Mouse (Mus musculus): ENCODE measurements around the gene Prss40. TPM values are rescaled to one million over a fixed set of nuclear protein-coding genes. Genes with fewer than 3 reads are reported as not detected.
A peak's percentile ranks its signal among the peaks of the same experiment; 100 is the strongest.
"Not testable (repeated sequence)": the region's sequence is repeated elsewhere in the genome, so short reads cannot be mapped to it uniquely, and the experiment has no call there.

The Prss40 gene
- polyA plus RNA-seq, 1 experiment from 2014 or later = not detected

DNA sequence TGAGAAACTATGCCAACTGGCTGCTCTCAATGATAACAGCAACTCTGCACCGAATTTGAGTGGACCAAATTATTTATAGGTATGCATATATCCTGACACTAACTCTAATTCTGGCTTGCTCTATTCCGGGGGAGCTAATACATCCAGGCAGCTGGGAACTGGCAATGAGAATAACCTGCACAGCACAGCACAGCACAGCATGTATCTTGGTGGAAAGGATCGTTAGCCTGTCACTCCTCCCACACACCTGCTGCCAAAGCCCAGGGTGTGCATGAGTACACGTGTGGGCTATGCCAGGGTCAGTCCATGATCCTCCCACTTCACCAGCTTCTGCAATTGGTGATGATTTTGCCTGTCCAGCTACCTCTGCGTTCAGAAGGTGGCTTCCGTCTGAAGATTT lies 10.7 kb upstream of the Prss40 start:
- Histone ChIP-seq H3K9me3 (no peaks in the 10 kb centered on the region), H3K36me3 (no peaks in the 10 kb centered on the region), H3K27ac (replicated peaks) (no peak overlapping the region), H3K4me1 (no peaks in the 10 kb centered on the region), H3K9ac (replicated peaks) (no peak overlapping the region), H3K4me3 (no peak overlapping the region), H3K4me2 (replicated peaks) (no peak overlapping the region), H3K27me3 (no peaks in the 10 kb centered on the region)
- WGBS = 65% methylated on average over 6 of the region's 6 CpGs
- no peak for ATAC-seq (replicated peaks)

DNA sequence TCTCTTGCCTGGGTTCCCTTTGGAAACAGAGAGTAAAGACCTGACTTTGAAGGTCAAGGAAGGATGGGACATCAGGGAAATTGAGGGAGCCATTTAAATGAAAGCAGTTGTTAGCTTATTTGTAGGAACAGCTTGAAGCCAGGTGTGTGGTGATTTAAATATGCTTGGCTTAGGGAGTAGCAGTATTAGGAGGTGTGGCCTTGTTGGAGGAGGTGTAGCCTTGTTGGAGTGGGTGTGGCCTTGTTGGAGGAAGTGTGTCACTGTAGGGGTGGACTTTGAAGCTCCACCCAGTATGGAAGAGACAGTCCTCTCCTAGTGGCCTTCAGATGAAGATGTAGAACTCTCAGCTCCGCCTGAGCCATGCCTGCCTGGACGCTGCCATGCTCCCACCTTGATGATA lies 9.1 kb upstream of the Prss40 start:
- Histone ChIP-seq H3K4me3 (no peak overlapping the region), H3K9me3 (no peaks in the 10 kb centered on the region), H3K36me3 (no peaks in the 10 kb centered on the region), H3K4me1 (no peaks in the 10 kb centered on the region), H3K27me3 (no peaks in the 10 kb centered on the region), H3K4me2 (replicated peaks) (no peak overlapping the region), H3K27ac (replicated peaks) (no peak overlapping the region), H3K9ac (replicated peaks) (no peak overlapping the region)
- WGBS = 89% methylated on average over 2 of the region's 2 CpGs
- no peak for ATAC-seq (replicated peaks)

DNA sequence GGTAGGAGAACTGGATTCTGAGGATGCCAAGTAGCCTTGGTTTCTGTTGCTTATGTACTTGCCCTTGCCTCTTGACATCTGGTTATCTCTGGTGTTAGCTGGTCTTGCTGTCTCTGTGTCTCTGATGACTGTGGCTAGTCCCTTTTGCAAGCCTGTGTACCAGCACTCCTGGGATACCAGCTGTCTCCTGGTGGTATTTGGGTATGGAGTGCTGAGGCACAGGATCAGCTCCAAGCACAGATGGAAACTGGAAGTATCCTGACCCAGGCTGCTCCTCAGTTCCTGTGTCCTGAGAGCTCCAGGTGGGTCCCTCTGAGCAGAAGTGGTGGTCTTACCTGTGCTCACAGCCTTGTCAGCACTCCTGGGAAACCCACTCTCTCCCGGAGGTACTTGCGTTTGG lies 7.4 kb upstream of the Prss40 start:
- ATAC-seq (replicated peaks) = no peak
- H3K27ac ChIP-seq (replicated peaks) = no peak overlapping the region
- H3K36me3 ChIP-seq = no peaks in the 10 kb centered on the region
- WGBS = 96% methylated on average over 2 of the region's 2 CpGs
- H3K27me3 ChIP-seq = no peaks in the 10 kb centered on the region
- no peak overlapping the region for H3K4me2 ChIP-seq (replicated peaks)
- H3K4me3 ChIP-seq = no peak overlapping the region
- H3K9me3 ChIP-seq = no peaks in the 10 kb centered on the region
- H3K4me1 ChIP-seq = no peaks in the 10 kb centered on the region
- no peak overlapping the region for H3K9ac ChIP-seq (replicated peaks)

DNA sequence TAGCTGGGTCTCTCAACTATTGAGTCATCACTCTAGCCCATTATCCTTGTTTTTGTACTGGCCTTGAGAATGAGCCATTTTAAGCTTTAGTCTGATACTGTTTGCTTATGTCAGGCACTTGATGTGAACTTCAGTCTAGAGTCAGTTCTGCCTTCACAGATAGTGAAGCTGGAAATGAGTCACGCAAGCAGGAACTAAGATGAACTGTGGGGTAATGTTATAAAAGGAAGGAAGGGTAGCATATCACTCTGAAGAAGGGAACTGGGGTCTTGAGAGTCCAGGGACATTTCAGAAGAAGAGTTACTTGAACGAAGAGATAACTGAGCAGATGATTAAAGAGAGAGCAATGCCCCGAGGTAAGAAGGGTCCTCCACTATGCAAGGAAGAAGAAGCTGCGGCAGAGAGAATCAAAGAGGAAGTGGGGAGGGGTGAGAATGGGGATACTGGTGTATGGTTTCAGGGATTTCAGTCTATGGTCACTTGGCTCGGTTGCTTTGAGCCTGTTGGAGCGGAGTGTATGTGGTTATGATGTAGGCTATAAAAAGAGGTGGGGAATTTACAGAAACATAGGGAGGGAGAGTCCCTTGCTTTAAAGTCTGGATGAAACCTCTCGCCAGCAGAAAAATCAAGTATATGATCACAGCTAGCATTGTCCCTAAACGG lies 3.8 kb upstream of the Prss40 start:
- WGBS = 88% methylated on average over 8 of the region's 8 CpGs
- Histone ChIP-seq H3K4me2 (replicated peaks) (no peak overlapping the region), H3K27me3 (no peaks in the 10 kb centered on the region), H3K9me3 (no peaks in the 10 kb centered on the region), H3K27ac (replicated peaks) (no peak overlapping the region), H3K36me3 (no peaks in the 10 kb centered on the region), H3K9ac (replicated peaks) (no peak overlapping the region), H3K4me1 (no peaks in the 10 kb centered on the region), H3K4me3 (no peak overlapping the region)
- ATAC-seq (replicated peaks) = no peak

DNA sequence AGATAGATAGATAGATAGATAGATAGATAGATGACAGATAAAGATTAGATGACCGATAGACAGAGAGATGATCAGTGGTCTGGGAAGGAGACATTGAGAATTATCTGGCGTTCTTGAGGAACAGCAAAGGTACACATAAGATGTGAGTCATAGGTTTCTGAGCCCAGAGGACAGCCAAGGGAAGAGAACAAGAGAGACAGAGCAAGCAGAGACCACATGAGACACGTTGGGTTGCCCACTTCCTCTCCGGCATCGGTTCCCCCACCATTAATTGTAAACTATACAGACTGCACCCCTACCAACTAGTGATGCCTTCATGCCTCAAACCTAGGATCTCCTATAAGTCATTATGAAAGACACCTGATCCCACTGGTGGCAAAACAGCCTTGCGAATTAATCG lies 6.5 kb downstream of the Prss40 start:
- H3K27ac ChIP-seq (replicated peaks) = no peak overlapping the region
- no peaks in the 10 kb centered on the region for H3K4me1 ChIP-seq
- H3K4me3 ChIP-seq = no peak overlapping the region
- no peaks in the 10 kb centered on the region for H3K27me3 ChIP-seq
- no peaks in the 10 kb centered on the region for H3K36me3 ChIP-seq
- no peak overlapping the region for H3K4me2 ChIP-seq (replicated peaks)
- no peaks in the 10 kb centered on the region for H3K9me3 ChIP-seq
- no peak overlapping the region for H3K9ac ChIP-seq (replicated peaks)
- ATAC-seq (replicated peaks) = no peak
- 87% methylated on average over 7 of the region's 7 CpGs for WGBS

DNA sequence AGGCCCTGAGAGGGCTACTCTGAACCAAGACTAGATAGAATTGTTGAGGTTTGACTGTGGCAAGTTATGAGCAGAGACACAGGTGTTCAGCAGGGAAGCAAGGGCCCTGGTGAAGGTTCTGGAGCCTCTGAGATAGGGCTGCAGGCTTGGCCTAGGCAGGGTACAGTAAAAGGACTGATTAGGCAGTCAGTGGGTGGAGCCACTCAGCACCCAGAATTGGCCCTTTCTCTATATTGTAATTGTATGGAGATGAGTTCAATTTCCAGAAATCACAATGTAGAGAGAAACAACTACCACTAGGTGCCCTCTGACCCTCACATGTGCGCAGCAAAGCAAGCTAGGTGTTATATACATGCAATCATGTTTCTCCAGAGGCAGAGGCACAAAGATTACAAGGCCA lies 7.1 kb downstream of the Prss40 start:
- WGBS = 97% methylated on average over 1 of the region's 1 CpGs
- H3K36me3 ChIP-seq = no peaks in the 10 kb centered on the region
- no peak overlapping the region for H3K4me2 ChIP-seq (replicated peaks)
- H3K4me3 ChIP-seq = no peak overlapping the region
- H3K27me3 ChIP-seq = no peaks in the 10 kb centered on the region
- no peaks in the 10 kb centered on the region for H3K4me1 ChIP-seq
- H3K9ac ChIP-seq (replicated peaks) = no peak overlapping the region
- no peak for ATAC-seq (replicated peaks)
- H3K9me3 ChIP-seq = no peaks in the 10 kb centered on the region
- no peak overlapping the region for H3K27ac ChIP-seq (replicated peaks)

DNA sequence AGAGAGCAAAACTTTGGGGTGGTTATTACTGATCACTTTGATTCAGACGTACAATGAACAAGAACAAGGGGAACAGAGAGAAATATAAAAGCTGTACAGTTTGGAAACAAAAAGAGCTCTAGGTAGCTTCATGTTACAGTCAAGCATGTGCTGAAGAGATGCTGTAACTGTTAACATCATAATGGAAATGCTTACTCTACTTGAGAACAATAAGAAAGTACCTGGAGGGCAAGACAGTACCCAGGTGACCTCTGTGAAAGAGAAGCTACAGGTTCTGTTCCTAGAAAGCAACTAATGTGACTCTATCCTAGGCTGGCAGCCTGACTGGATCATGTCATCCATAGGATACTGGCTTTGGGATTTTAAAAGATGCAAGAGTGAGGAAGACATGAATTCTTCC lies 13.7 kb downstream of the Prss40 start:
- WGBS = 84% methylated on average over 1 of the region's 1 CpGs
- Histone ChIP-seq H3K27ac (replicated peaks) (no peak overlapping the region), H3K4me2 (replicated peaks) (no peak overlapping the region), H3K9me3 (no peaks in the 10 kb centered on the region), H3K4me3 (no peak overlapping the region), H3K4me1 (no peaks in the 10 kb centered on the region), H3K36me3 (no peaks in the 10 kb centered on the region), H3K27me3 (no peaks in the 10 kb centered on the region), H3K9ac (replicated peaks) (no peak overlapping the region)
- no peak for ATAC-seq (replicated peaks)

DNA sequence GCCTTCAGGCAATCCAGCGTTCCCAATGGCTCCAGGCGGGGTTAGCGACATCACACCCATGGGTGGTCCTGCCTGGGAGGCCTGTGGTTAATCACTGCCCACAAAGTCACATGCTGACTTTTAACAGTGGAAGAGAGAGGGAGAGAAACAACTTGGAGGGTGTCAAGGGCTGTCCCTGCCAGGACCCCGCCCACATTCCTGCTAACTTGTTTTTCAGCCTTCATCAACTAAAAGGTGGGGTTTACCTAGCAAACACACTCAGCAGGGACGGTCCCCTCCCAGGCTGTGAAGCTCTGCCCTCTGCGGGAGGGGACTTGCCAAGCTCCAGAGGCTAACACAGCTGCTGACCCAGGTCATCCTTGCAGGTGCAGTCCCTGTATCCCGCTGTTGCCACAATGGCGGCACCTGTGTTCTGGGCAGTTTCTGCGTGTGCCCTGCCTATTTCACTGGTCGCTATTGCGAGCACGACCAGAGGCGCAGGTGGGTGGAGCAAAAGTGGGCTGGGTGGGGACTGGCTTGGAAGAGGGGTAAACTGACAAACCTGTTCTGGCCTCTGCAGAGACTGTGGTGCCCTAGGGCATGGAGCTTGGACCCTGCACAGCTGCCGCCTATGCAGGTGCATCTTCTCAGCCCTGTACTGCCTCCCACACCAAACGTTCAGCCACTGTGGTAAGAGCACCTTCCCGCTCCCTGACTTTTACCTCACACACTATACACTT lies 23.8 kb downstream of the Prss40 start:
- peak overlapping the region; percentile 15 for H3K4me3 ChIP-seq
- H3K4me1 ChIP-seq = peaks cover 7% of the 10 kb centered on the region
- ATAC-seq (replicated peaks) = 0 out of 2 replicates have a peak, but pooled peaks have one; percentile 38
- WGBS = 2% methylated on average over 16 of the region's 16 CpGs
- H3K36me3 ChIP-seq = no peaks in the 10 kb centered on the region
- H3K9ac ChIP-seq (replicated peaks) = no peak overlapping the region
- peaks cover 33% of the 10 kb centered on the region for H3K27me3 ChIP-seq
- H3K27ac ChIP-seq (replicated peaks) = no peak overlapping the region
- H3K4me2 ChIP-seq (replicated peaks) = peak overlapping the region; percentile 27
- no peaks in the 10 kb centered on the region for H3K9me3 ChIP-seq

DNA sequence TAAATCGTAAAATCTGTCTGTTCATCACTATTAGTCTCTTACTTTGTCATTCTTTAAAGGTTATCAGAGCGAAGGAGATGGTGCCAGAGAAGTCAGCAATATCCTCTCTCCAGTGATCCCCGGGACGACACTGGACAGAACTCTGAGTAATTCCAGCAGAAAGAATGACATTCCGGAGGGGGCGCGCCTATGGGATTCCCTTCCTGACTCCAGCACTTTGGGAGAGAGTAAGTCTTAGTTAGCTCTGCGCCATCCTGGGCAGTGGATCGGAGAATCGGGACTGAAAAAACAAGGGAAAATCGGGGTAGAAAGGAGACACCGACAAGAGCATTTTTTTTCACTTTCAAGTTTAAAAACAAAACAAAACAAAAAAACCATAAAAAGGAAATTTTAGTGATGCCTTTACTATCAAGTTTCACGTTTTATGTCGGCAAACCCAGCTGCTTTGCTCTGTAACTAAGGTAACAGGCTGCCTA lies 24.4 kb downstream of the Prss40 start:
- no peak for ATAC-seq (replicated peaks)
- H3K4me1 ChIP-seq = peaks cover 7% of the 10 kb centered on the region
- peaks cover 33% of the 10 kb centered on the region for H3K27me3 ChIP-seq
- H3K9me3 ChIP-seq = no peaks in the 10 kb centered on the region
- WGBS = 3% methylated on average over 14 of the region's 14 CpGs
- H3K4me2 ChIP-seq (replicated peaks) = peak overlapping the region; percentile 27
- H3K9ac ChIP-seq (replicated peaks) = no peak overlapping the region
- no peaks in the 10 kb centered on the region for H3K36me3 ChIP-seq
- H3K4me3 ChIP-seq = no peak overlapping the region
- no peak overlapping the region for H3K27ac ChIP-seq (replicated peaks)

DNA sequence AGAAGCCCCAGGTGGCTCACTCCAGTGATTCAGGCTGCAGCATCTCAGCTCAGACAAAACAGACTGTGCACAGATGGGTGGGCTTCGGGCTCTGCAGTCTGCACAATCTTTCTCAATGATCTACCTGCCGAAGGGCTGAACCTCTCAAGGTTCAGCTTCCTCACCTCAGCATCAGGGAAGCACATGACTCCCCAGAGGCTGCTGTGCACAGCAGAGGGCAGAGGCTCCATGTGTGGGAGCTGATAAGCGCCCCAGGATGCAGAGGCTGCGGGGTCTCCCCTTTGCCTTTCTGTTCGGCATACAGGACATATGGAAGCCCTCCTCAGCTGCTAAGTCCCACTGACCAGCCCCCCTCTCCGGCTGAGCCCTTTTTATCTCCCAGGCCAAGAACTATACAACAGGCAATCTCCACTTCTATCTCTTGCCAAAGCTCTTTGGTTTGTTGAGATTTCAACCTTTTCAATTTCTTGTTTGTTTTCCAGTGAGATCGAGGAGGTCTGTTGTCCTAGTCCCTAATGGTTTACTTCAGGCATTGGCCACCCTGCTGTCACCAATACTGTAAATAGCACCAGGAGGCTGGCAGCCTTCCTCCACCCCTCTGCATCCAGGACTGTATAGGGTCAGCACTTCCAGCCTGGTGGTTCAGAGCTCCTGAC lies 25.6 kb downstream of the Prss40 start, which contains the start of gene Cfc1:
Cfc1 (plus strand) TSS at position 606 of the 656 bp plus-strand sequence.
- H3K27ac ChIP-seq (replicated peaks); H3K9ac ChIP-seq (replicated peaks); H3K4me3 ChIP-seq; H3K9me3 ChIP-seq; H3K4me1 ChIP-seq; H3K36me3 ChIP-seq; ATAC-seq (replicated peaks): not testable (repeated sequence)
- Histone ChIP-seq H3K4me2 (replicated peaks) (peak within 1 kb of the TSS; percentile 27; the same call in 1 of the 2 replicates), H3K27me3 (peaks cover 33% of the 10 kb centered on the region)
- WGBS = 30% methylated on average over 7 of the region's 7 CpGs

DNA sequence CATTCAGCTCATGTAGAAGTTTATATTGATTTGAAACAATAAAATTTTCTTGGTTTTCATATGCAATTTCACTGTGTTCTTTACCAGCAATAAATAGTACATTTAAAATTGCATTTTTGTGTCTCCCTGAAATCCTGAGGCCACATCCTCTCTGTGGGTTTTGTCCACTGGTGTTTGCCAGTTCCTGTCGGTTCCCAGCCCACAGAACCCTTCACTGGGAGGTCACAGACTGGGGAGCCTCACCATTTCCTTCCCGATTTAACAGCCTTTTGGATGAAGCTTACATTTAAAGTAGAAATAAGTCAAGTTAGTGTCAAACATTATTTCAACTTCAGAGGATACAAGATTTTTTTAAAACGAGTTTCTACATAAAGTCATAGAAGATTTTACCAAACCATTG lies 26.2 kb downstream of the Prss40 start:
- H3K9ac ChIP-seq (replicated peaks); ATAC-seq (replicated peaks); H3K4me3 ChIP-seq; H3K4me2 ChIP-seq (replicated peaks); H3K36me3 ChIP-seq; H3K9me3 ChIP-seq; H3K27ac ChIP-seq (replicated peaks); H3K4me1 ChIP-seq: not testable (repeated sequence)
- WGBS = 65% methylated on average over 3 of the region's 3 CpGs
- H3K27me3 ChIP-seq = peaks cover 33% of the 10 kb centered on the region

DNA sequence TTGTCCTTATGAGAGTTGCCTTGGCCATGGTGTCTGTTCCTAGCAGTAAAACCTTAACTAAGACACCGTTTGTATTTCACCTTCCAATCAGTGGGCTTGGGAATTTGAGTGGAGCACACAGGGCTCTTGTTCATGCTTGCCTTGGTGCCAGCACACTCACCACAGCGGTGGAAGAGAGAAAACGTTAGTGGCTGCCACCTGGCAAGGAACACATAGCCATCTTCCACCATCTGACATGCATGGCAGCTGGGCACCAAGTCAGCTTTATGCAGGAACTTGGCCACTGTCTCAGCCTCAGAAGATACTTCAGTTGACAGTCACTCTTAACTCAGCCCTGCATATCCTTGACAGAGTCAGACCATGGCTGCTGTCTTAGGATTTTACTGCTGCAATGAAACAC lies 37.1 kb downstream of the Prss40 start:
- H3K9ac ChIP-seq (replicated peaks) = no peak overlapping the region

More for the DNA sequence above, 37.1 kb downstream of the Prss40 start:
- no peak overlapping the region for H3K4me3 ChIP-seq
- WGBS = 69% methylated on average over 3 of the region's 3 CpGs
- no peaks in the 10 kb centered on the region for H3K9me3 ChIP-seq
- H3K4me1 ChIP-seq = no peaks in the 10 kb centered on the region
- no peak overlapping the region for H3K27ac ChIP-seq (replicated peaks)
- no peak for ATAC-seq (replicated peaks)
- H3K27me3 ChIP-seq = no peaks in the 10 kb centered on the region
- no peak overlapping the region for H3K4me2 ChIP-seq (replicated peaks)
- no peaks in the 10 kb centered on the region for H3K36me3 ChIP-seq

All from forebrain, embryonic 15.5 days (tissue).